Mouse (Mus musculus) ES-E14 (cell line): ENCODE data around the gene Palm. TPM values are rescaled to one million over a fixed set of nuclear protein-coding genes. Genes with fewer than 3 reads are reported as not detected.
A peak's percentile ranks its signal among the peaks of the same experiment; 100 is the strongest.

ENCODE experiments used
- DNase-seq: peaks from one replicate; pipeline ENCODE4 v3.0.0-alpha.2; 2013; ENCODE audit warnings: low read depth, low spot score
- H3K27ac ChIP-seq: 2 replicates; pipeline ENCODE4 v1.5.1; 2012; ENCODE audit warnings: low read depth, mild to moderate bottlenecking, low read length, moderate library complexity, mixed read lengths; ENCODE audit not compliant: poor library complexity, insufficient read depth, severe bottlenecking
- H3K36me3 ChIP-seq: 2 replicates; pipeline ENCODE4 v1.6.1; 2012; ENCODE audit warnings: mild to moderate bottlenecking, low read length, moderate library complexity, mixed read lengths; ENCODE audit not compliant: control insufficient read depth, poor library complexity, insufficient read depth, severe bottlenecking
- H3K4me1 ChIP-seq, 2 experiments: fragments of 150-350 bp in 1 of 2; sonication (generic) in 1 of 2; 2 replicates each; pipeline ENCODE4 v1.6.1; 2012; ENCODE audit warnings: low read length in 2 of 2, mild to moderate bottlenecking in 1 of 2, mixed read lengths in 1 of 2; ENCODE audit not compliant: control insufficient read depth in 2 of 2, insufficient read depth in 2 of 2, poor library complexity in 1 of 2
- H3K4me3 ChIP-seq, 2 experiments: fragments of 150-350 bp in 1 of 2; sonication (generic) in 1 of 2; 2 replicates each; pipeline ENCODE4 v1.5.1; 2012; ENCODE audit warnings: low read length in 2 of 2, low read depth in 1 of 2, mild to moderate bottlenecking in 1 of 2, mixed read lengths in 1 of 2; ENCODE audit not compliant: insufficient read depth in 1 of 2, poor library complexity in 1 of 2, severe bottlenecking in 1 of 2
- H3K9ac ChIP-seq: 2 replicates; pipeline ENCODE4 v1.6.1; 2012; ENCODE audit warnings: low read depth, mild to moderate bottlenecking, low read length, mixed read lengths; ENCODE audit not compliant: poor library complexity, insufficient read depth, severe bottlenecking
- H3K9me3 ChIP-seq: fragments of 150-350 bp; sonication (generic); 2 replicates; pipeline ENCODE4 v1.6.1; 2012; ENCODE audit warnings: low read depth, mild to moderate bottlenecking, low read length; ENCODE audit not compliant: control insufficient read depth, insufficient read depth
- CHD2 ChIP-seq: IDR thresholded peaks from 2 replicates; pipeline ENCODE4 v1.6.1; 2014; ENCODE audit warnings: mild to moderate bottlenecking, low read depth, low read length, inconsistent platforms
- HCFC1 ChIP-seq: IDR thresholded peaks from 2 replicates; pipeline ENCODE4 v1.6.1; 2012; ENCODE audit warnings: low read length, inconsistent platforms, borderline replicate concordance; ENCODE audit not compliant: insufficient read depth
- MAFK ChIP-seq: IDR thresholded peaks from 2 replicates; pipeline ENCODE4 v1.6.1; 2014; ENCODE audit warnings: mild to moderate bottlenecking, low read depth, low read length, inconsistent platforms; ENCODE audit not compliant: insufficient read depth
- ZC3H11A ChIP-seq: IDR thresholded peaks from 2 replicates; pipeline ENCODE4 v1.6.1; 2012; ENCODE audit warnings: low read depth, mild to moderate bottlenecking, inconsistent platforms, low read length, borderline replicate concordance
- ZNF384 ChIP-seq: IDR thresholded peaks from 2 replicates; pipeline ENCODE4 v1.6.1; 2012; ENCODE audit warnings: low read depth, low read length, inconsistent platforms
- in situ Hi-C, 2 experiments: fragments of 600-800 bp; cut with MboI; formaldehyde crosslinking; loops; one replicate each; pipeline ENCODE4 v1.15.1; 2025; ENCODE audit warnings: low sequenced_read_pairs in 2 of 2, inconsistent platforms in 1 of 2; ENCODE audit not compliant: unreplicated experiment in 2 of 2
- total RNA-seq: library from RNA; depleted of rRNA; stranded (reverse); fragments of 300-350 nt; gene quantifications from 2 replicates; pipeline ENCODE4 v1.2.3, GENCODE M21; 2012

The Palm gene
- total RNA-seq, 1 experiment = 10.7 TPM

- H3K36me3 ChIP-seq = no peaks in the 10 kb centered on the region
- TF ChIP-seq ZC3H11A = no peak
- no peak for TF ChIP-seq ZNF384
- TF ChIP-seq MAFK = no peak
- TF ChIP-seq CHD2 = no peak
- TF ChIP-seq HCFC1 = no peak
- H3K9ac ChIP-seq = no peak overlapping the region
- no peak for DNase-seq
- H3K9me3 ChIP-seq = no peaks in the 10 kb centered on the region
- H3K4me3 ChIP-seq = no peak overlapping the region
- peak overlapping the region; percentile 58; the same call in 1 of the 2 replicates for H3K27ac ChIP-seq
- in situ Hi-C loops = no loop called here
- H3K4me1 ChIP-seq = peaks cover 6 to 54% of the 10 kb centered on the region in 2 experiments; a peak in 3 of 4 replicates
Observed at GRCm38 (mm10) chr10:79801837-79802236, 8.5 kb downstream of the Palm start.

GRCm38 (mm10) chr10:79802331-79802971, 9.1 kb downstream of the Palm start:
- in situ Hi-C loops = no loop called here
- H3K4me1 ChIP-seq = peaks cover 4 to 53% of the 10 kb centered on the region in 2 experiments; a peak in 3 of 4 replicates
- no peak overlapping the region for H3K4me3 ChIP-seq
- no peaks in the 10 kb centered on the region for H3K36me3 ChIP-seq
- H3K27ac ChIP-seq = peak overlapping the region; percentile 58; the same call in 1 of the 2 replicates
- no peak overlapping the region for H3K9ac ChIP-seq
- no peak for DNase-seq
- TF ChIP-seq CHD2 (no peak), HCFC1 (no peak)
- H3K9me3 ChIP-seq = no peaks in the 10 kb centered on the region

GRCm38 (mm10) chr10:79803716-79804323, 10.4 kb downstream of the Palm start:
- Histone ChIP-seq H3K9me3 (no peaks in the 10 kb centered on the region), H3K27ac (no peak overlapping the region), H3K9ac (no peak overlapping the region), H3K36me3 (no peaks in the 10 kb centered on the region), H3K4me1 (peaks cover 2 to 47% of the 10 kb centered on the region in 2 experiments; a peak in 2 of 4 replicates), H3K4me3 (peak overlapping the region in 1 of 2 experiments; percentile 1; a peak in 1 of 4 replicates)
- DNase-seq = peak; percentile 51
- in situ Hi-C loops = no loop called here
- TF ChIP-seq ZNF384 (no peak), CHD2 (no peak), HCFC1 (no peak), ZC3H11A (no peak), MAFK (no peak)

- Histone ChIP-seq H3K36me3 (no peaks in the 10 kb centered on the region), H3K4me3 (no peak overlapping the region), H3K9ac (no peak overlapping the region), H3K4me1 (peaks cover 2 to 42% of the 10 kb centered on the region in 2 experiments; a peak in 2 of 4 replicates), H3K9me3 (no peaks in the 10 kb centered on the region), H3K27ac (no peak overlapping the region)
- no peak for DNase-seq
- TF ChIP-seq MAFK (no peak), ZNF384 (no peak), HCFC1 (no peak), CHD2 (no peak), ZC3H11A (no peak)
- in situ Hi-C loops = no loop called here
Observed at GRCm38 (mm10) chr10:79805636-79806035, 12.3 kb downstream of the Palm start.
